Mouse (Mus musculus): ENCODE data around the gene Gm17720. TPM values are rescaled to one million over a fixed set of nuclear protein-coding genes. Genes with fewer than 3 reads are reported as not detected.
A peak's percentile ranks its signal among the peaks of the same experiment; 100 is the strongest.

The Gm17720 gene
- not detected in 2 replicates for polyA plus RNA-seq (2014; fragmentation: Nextera tagmentation; extraction: Ambion mirVana)

DNA sequence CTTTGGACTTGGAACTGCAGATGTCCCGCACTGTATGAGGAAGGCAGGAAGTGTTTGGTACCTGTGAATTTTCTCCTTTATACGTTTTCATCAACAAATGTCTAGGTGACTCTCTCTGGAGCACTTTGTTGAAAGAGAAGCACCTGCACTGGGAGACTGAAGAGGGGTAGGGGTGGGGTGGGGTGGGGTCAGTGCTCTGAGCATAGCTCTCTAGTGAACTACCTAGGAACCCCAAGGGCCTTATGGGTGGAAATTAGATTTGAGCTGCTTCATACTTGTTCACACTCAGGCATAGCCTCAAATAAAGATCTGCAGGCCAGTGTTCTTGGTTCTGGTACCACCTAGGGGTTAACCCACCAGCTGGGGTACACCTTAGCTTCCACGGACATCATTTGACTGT is at the start of gene Gm17720:
Gene Gm17720, minus strand, starts transcription at position 101 of the 400 bp plus-strand sequence.
- 85% methylated on average over 3 of the region's 3 CpGs for WGBS
- Histone ChIP-seq H3K27ac (replicated peaks; ENCODE audit: low read depth, low read length) (no peak within 1 kb of the TSS), H3K4me2 (ENCODE audit: low read length) (no peak within 1 kb of the TSS), H3K27me3 (ENCODE audit: control insufficient read depth, insufficient read depth, low read length) (no peaks in the 10 kb centered on the region), H3K4me1 (ENCODE audit: control insufficient read depth, insufficient read depth, low read length) (no peaks in the 10 kb centered on the region), H3K4me3 (replicated peaks; ENCODE audit: low read depth, low read length) (no peak within 1 kb of the TSS), H3K9ac (replicated peaks; ENCODE audit: low read length) (no peak within 1 kb of the TSS), H3K9me3 (ENCODE audit: control insufficient read depth, low read length) (no peaks in the 10 kb centered on the region), H3K36me3 (ENCODE audit: control insufficient read depth, insufficient read depth, low read length) (no peaks in the 10 kb centered on the region)
- DNase-seq, result no peak
- ATAC-seq (ENCODE audit: low FRiP score, low TSS enrichment), result no peak

DNA sequence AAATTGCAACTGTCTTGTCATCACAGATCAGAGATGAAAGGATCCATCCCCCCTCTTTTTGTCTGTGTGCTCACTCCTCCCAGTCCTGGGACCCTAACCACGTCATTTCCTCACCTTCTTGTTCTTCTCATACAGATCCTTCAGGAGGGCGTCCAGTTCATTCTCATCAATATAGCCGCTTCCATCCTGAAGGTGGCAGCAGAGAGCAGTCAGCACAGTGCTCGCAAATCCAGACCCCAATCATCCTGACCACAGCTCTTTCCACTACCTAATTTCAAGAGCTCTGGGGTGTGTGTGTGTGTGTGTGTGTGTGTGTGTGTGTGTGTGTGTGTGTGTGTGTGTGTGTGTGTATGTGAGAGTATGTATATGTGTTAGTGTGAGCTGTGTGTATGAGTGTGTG is 43.0 kb upstream of the Gm17720 start:
- H3K27ac ChIP-seq (replicated peaks; ENCODE audit: low read depth, low read length), result no peak overlapping the region
- H3K4me1 ChIP-seq (ENCODE audit: control insufficient read depth, insufficient read depth, low read length), result no peaks in the 10 kb centered on the region
- H3K9me3 ChIP-seq (ENCODE audit: control insufficient read depth, low read length), result no peaks in the 10 kb centered on the region
- H3K27me3 ChIP-seq (ENCODE audit: control insufficient read depth, insufficient read depth, low read length), result no peaks in the 10 kb centered on the region
- WGBS, result 0% methylated on average over 4 of the region's 4 CpGs
- no peaks in the 10 kb centered on the region for H3K36me3 ChIP-seq (ENCODE audit: control insufficient read depth, insufficient read depth, low read length)
- H3K4me3 ChIP-seq (replicated peaks; ENCODE audit: low read depth, low read length), result no peak overlapping the region
- H3K4me2 ChIP-seq (ENCODE audit: low read length), result no peak overlapping the region
- peak; percentile 87 for DNase-seq
- ATAC-seq (ENCODE audit: low FRiP score, low TSS enrichment), result no peak
- H3K9ac ChIP-seq (replicated peaks; ENCODE audit: low read length), result no peak overlapping the region

DNA sequence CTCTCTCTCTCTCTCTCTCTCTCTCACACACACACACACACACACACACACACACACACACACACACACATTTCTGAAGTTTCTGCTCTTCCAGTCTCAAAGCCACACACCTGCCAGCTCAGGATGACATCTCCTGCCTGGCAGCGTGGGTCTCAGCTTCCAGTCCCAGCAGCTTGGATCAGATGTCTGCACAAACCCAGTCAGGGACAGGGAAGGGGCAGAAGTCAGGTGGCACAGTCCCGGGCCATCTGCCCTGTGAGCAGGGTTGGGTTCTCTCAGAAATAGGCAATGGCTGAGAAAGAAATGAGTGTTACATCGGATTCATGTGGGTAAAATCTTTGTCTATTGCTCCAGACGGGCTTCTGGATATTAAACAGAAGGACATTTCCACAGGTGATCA is 38.2 kb upstream of the Gm17720 start:
- no peaks in the 10 kb centered on the region for H3K4me1 ChIP-seq (ENCODE audit: control insufficient read depth, insufficient read depth, low read length)
- no peaks in the 10 kb centered on the region for H3K27me3 ChIP-seq (ENCODE audit: control insufficient read depth, insufficient read depth, low read length)
- DNase-seq (no peak), ATAC-seq (ENCODE audit: low FRiP score, low TSS enrichment) (no peak)
- H3K9ac ChIP-seq (replicated peaks; ENCODE audit: low read length), result no peak overlapping the region
- H3K4me3 ChIP-seq (replicated peaks; ENCODE audit: low read depth, low read length), result no peak overlapping the region
- H3K4me2 ChIP-seq (ENCODE audit: low read length), result no peak overlapping the region
- H3K36me3 ChIP-seq (ENCODE audit: control insufficient read depth, insufficient read depth, low read length), result no peaks in the 10 kb centered on the region
- no peak overlapping the region for H3K27ac ChIP-seq (replicated peaks; ENCODE audit: low read depth, low read length)
- H3K9me3 ChIP-seq (ENCODE audit: control insufficient read depth, low read length), result no peaks in the 10 kb centered on the region
- WGBS, result 81% methylated on average over 4 of the region's 4 CpGs

DNA sequence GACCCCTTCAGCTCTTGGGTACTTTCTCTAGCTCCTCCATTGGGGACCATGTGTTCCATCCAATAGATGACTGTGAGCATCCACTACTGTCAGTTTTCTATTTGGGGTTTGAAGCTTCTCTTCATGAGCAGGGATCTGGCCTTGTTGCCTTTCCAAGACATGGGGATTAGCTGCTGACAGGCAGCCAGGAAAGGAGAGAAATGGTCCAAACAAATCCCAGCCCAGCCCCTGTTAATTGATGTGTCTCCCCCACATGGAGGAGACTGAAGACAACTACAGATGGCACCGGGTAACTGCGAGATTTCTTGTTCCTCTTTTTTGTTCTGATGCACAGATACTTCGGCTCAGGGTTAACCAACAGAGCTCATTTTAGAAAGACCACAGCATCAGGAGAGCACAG is 37.6 kb upstream of the Gm17720 start:
- ATAC-seq (ENCODE audit: low FRiP score, low TSS enrichment), result no peak
- Histone ChIP-seq H3K9ac (replicated peaks; ENCODE audit: low read length) (no peak overlapping the region), H3K4me2 (ENCODE audit: low read length) (no peak overlapping the region), H3K27me3 (ENCODE audit: control insufficient read depth, insufficient read depth, low read length) (no peaks in the 10 kb centered on the region), H3K9me3 (ENCODE audit: control insufficient read depth, low read length) (no peaks in the 10 kb centered on the region), H3K36me3 (ENCODE audit: control insufficient read depth, insufficient read depth, low read length) (no peaks in the 10 kb centered on the region), H3K4me3 (replicated peaks; ENCODE audit: low read depth, low read length) (no peak overlapping the region), H3K4me1 (ENCODE audit: control insufficient read depth, insufficient read depth, low read length) (no peaks in the 10 kb centered on the region), H3K27ac (replicated peaks; ENCODE audit: low read depth, low read length) (no peak overlapping the region)
- WGBS, result 77% methylated on average over 3 of the region's 3 CpGs
- DNase-seq, result no peak

DNA sequence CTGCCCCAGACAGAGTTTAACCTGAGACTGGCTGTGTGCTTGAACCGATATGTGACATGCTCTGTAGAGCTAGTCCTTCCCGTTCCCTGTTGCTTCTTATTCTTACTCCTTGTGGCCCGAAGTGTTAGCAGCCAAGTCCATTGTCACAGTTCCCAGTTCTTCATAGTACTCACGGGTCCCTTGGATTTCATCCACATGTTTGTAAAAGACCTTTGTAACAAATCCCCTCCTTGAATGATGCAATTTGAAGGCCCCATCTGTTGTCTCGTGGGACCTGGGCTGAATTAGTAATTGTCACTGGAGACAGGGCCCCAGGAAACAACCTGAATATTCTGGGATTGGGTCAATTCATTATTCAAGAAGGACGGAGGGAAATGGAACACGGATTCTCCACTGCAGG is 33.0 kb upstream of the Gm17720 start:
- no peak for ATAC-seq (ENCODE audit: low FRiP score, low TSS enrichment)
- 55% methylated on average over 7 of the region's 7 CpGs for WGBS
- no peak overlapping the region for H3K9ac ChIP-seq (replicated peaks; ENCODE audit: low read length)
- no peaks in the 10 kb centered on the region for H3K9me3 ChIP-seq (ENCODE audit: control insufficient read depth, low read length)
- H3K4me1 ChIP-seq (ENCODE audit: control insufficient read depth, insufficient read depth, low read length), result no peaks in the 10 kb centered on the region
- no peak overlapping the region for H3K4me2 ChIP-seq (ENCODE audit: low read length)
- H3K4me3 ChIP-seq (replicated peaks; ENCODE audit: low read depth, low read length), result no peak overlapping the region
- peak; percentile 27 for DNase-seq
- H3K36me3 ChIP-seq (ENCODE audit: control insufficient read depth, insufficient read depth, low read length), result no peaks in the 10 kb centered on the region
- H3K27me3 ChIP-seq (ENCODE audit: control insufficient read depth, insufficient read depth, low read length), result no peaks in the 10 kb centered on the region
- no peak overlapping the region for H3K27ac ChIP-seq (replicated peaks; ENCODE audit: low read depth, low read length)

DNA sequence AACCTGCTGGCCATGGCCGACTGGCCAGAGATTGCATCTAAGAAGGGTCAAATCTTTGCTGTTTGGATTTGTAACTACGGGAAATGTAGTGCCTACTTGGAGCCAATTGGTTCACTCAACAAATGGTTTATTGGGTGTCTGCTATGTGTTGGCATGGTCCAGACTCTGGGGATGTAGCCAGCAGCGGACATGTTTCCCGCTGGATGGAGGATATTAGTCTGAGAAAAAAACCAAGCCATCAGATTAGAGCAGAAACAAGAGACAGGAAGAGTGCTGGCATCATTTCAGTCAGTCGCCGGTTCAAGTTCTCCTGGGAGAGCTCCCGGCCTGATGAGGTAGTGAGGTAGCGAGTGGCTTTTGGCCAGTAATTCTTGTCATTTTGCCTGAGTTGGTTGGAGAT is 31.7 kb upstream of the Gm17720 start:
- no peaks in the 10 kb centered on the region for H3K36me3 ChIP-seq (ENCODE audit: control insufficient read depth, insufficient read depth, low read length)
- no peak for DNase-seq
- H3K4me2 ChIP-seq (ENCODE audit: low read length), result no peak overlapping the region
- no peaks in the 10 kb centered on the region for H3K9me3 ChIP-seq (ENCODE audit: control insufficient read depth, low read length)
- no peaks in the 10 kb centered on the region for H3K4me1 ChIP-seq (ENCODE audit: control insufficient read depth, insufficient read depth, low read length)
- WGBS, result 92% methylated on average over 8 of the region's 8 CpGs
- H3K27me3 ChIP-seq (ENCODE audit: control insufficient read depth, insufficient read depth, low read length), result no peaks in the 10 kb centered on the region
- no peak for ATAC-seq (ENCODE audit: low FRiP score, low TSS enrichment)
- H3K9ac ChIP-seq (replicated peaks; ENCODE audit: low read length), result no peak overlapping the region
- H3K4me3 ChIP-seq (replicated peaks; ENCODE audit: low read depth, low read length), result no peak overlapping the region
- H3K27ac ChIP-seq (replicated peaks; ENCODE audit: low read depth, low read length), result no peak overlapping the region

DNA sequence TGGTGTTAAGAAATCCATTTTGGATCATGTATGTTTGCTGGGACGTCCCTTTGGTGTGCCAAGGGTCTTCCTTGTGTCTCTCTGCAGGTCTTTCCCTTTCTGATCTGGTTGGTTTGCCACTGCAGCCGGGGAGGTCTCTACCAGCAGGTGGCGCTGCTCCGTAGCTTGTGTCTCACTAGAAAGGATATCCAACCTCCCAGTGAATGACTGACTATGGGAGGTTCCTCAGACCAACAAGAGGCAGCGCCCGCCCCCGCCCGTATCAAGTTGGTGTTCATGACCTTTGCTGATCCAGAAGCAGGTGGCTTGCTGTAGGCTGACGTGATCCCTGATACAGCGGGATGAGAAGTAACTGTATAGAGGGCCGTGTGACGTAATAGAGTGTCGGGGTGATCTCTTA is 28.0 kb upstream of the Gm17720 start:
- Histone ChIP-seq H3K9ac (replicated peaks; ENCODE audit: low read length) (no peak overlapping the region), H3K27me3 (ENCODE audit: control insufficient read depth, insufficient read depth, low read length) (no peaks in the 10 kb centered on the region), H3K9me3 (ENCODE audit: control insufficient read depth, low read length) (no peaks in the 10 kb centered on the region), H3K4me3 (replicated peaks; ENCODE audit: low read depth, low read length) (no peak overlapping the region), H3K4me2 (ENCODE audit: low read length) (peak overlapping the region; percentile 16; the same call in 1 of the 2 replicates), H3K4me1 (ENCODE audit: control insufficient read depth, insufficient read depth, low read length) (no peaks in the 10 kb centered on the region), H3K36me3 (ENCODE audit: control insufficient read depth, insufficient read depth, low read length) (no peaks in the 10 kb centered on the region), H3K27ac (replicated peaks; ENCODE audit: low read depth, low read length) (no peak overlapping the region)
- DNase-seq (peak; percentile 94), ATAC-seq (ENCODE audit: low FRiP score, low TSS enrichment) (no peak)
- 21% methylated on average over 13 of the region's 13 CpGs for WGBS

DNA sequence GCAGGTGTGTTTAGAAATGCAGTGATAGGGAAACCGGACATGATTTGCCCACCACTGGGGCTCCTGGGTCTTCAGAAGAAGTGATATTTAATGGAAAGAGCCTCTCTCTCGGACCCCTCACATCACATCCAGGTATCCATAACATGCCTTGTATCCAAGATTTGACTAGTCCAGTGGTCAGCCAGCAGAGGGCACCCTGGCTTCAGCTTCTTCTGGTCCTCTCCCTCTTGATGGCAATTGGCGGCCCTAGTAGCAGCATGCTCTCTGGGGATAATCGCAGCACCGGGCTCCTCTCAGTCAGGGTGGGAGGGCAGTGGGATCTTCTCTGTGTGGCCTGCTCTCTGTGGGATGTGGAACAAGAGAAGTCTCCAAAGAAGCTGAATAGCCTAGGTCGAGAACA is 17.2 kb upstream of the Gm17720 start:
- no peaks in the 10 kb centered on the region for H3K27me3 ChIP-seq (ENCODE audit: control insufficient read depth, insufficient read depth, low read length)
- WGBS, result 48% methylated on average over 6 of the region's 6 CpGs
- no peaks in the 10 kb centered on the region for H3K9me3 ChIP-seq (ENCODE audit: control insufficient read depth, low read length)
- H3K4me1 ChIP-seq (ENCODE audit: control insufficient read depth, insufficient read depth, low read length), result no peaks in the 10 kb centered on the region
- H3K36me3 ChIP-seq (ENCODE audit: control insufficient read depth, insufficient read depth, low read length), result no peaks in the 10 kb centered on the region
- no peak overlapping the region for H3K4me2 ChIP-seq (ENCODE audit: low read length)
- H3K9ac ChIP-seq (replicated peaks; ENCODE audit: low read length), result no peak overlapping the region
- ATAC-seq (ENCODE audit: low FRiP score, low TSS enrichment), result no peak
- DNase-seq, result peak; percentile 62
- H3K4me3 ChIP-seq (replicated peaks; ENCODE audit: low read depth, low read length), result no peak overlapping the region
- no peak overlapping the region for H3K27ac ChIP-seq (replicated peaks; ENCODE audit: low read depth, low read length)

DNA sequence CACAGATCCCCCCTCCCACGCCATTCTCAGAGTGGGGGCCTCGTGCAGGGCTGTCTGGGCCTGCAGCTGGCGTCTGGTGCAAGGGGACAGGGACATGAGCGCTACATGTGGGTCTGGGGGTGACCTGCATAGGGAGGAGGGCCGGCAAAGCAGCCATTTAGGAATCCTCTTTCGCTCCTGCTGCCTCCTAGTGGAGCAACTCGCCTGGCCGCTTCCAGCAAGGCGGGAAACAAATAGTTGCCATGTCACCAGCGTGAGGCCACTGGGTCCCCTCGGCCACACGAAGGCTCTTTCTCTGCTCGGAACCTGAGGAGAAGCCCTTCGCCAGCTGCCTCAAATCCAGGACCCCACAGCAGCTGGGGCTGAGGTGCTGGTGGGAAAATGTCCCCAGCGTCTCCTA is 877 bp downstream of the Gm17720 start:
- H3K9ac ChIP-seq (replicated peaks; ENCODE audit: low read length), result no peak overlapping the region
- no peak overlapping the region for H3K27ac ChIP-seq (replicated peaks; ENCODE audit: low read depth, low read length)
- no peaks in the 10 kb centered on the region for H3K9me3 ChIP-seq (ENCODE audit: control insufficient read depth, low read length)
- H3K27me3 ChIP-seq (ENCODE audit: control insufficient read depth, insufficient read depth, low read length), result no peaks in the 10 kb centered on the region
- no peak overlapping the region for H3K4me2 ChIP-seq (ENCODE audit: low read length)
- no peaks in the 10 kb centered on the region for H3K4me1 ChIP-seq (ENCODE audit: control insufficient read depth, insufficient read depth, low read length)
- H3K36me3 ChIP-seq (ENCODE audit: control insufficient read depth, insufficient read depth, low read length), result no peaks in the 10 kb centered on the region
- ATAC-seq (ENCODE audit: low FRiP score, low TSS enrichment) (no peak), DNase-seq (no peak)
- 89% methylated on average over 15 of the region's 15 CpGs for WGBS
- no peak overlapping the region for H3K4me3 ChIP-seq (replicated peaks; ENCODE audit: low read depth, low read length)

Data from midbrain, embryonic 14.5 days (tissue).